Mouse (Mus musculus) forebrain, embryonic 15.5 days (tissue): ENCODE results near the gene Gpr89. TPM values are rescaled to one million over a fixed set of nuclear protein-coding genes. Genes with fewer than 3 reads are reported as not detected.

Experiments
- ATAC-seq: fragments of 200-750 bp; cut with Nextera tagmentation; replicated peaks from 2 replicates; pipeline ENCODE4 v1.8.0; 2017; ENCODE audit warnings: mild to moderate bottlenecking, moderate TSS enrichment, moderate library complexity
- H3K27ac ChIP-seq: fragments of 300-500 bp; sonication (generic); replicated peaks from 2 replicates; pipeline ENCODE4 v1.5.1; 2015; ENCODE audit warnings: mild to moderate bottlenecking, inconsistent platforms
- H3K27me3 ChIP-seq: fragments of 300-500 bp; sonication (generic); 2 replicates; pipeline ENCODE4 v1.6.1; 2015; ENCODE audit warnings: inconsistent platforms
- H3K36me3 ChIP-seq: fragments of 300-500 bp; sonication (generic); 2 replicates; pipeline ENCODE4 v1.6.1; 2015; ENCODE audit warnings: mild to moderate bottlenecking, inconsistent platforms
- H3K4me1 ChIP-seq: fragments of 300-500 bp; sonication (generic); 2 replicates; pipeline ENCODE4 v1.6.1; 2015; ENCODE audit warnings: inconsistent platforms
- H3K4me2 ChIP-seq: fragments of 300-500 bp; sonication (generic); replicated peaks from 2 replicates; pipeline ENCODE4 v1.6.1; 2015; ENCODE audit warnings: mild to moderate bottlenecking, inconsistent platforms
- H3K4me3 ChIP-seq: fragments of 300-500 bp; sonication (generic); 2 replicates; pipeline ENCODE4 v1.5.1; 2015; ENCODE audit warnings: mild to moderate bottlenecking, inconsistent platforms
- H3K9ac ChIP-seq: fragments of 300-500 bp; sonication (generic); replicated peaks from 2 replicates; pipeline ENCODE4 v1.6.1; 2015; ENCODE audit warnings: mild to moderate bottlenecking, inconsistent platforms
- H3K9me3 ChIP-seq: fragments of 300-500 bp; sonication (generic); 2 replicates; pipeline ENCODE4 v1.6.1; 2016; ENCODE audit warnings: inconsistent platforms
- WGBS: fragments of 180-500 bp; shearing (Covaris S2); methylation state at CpG from one replicate; pipeline ENCODE4 v1.1.7; 2015; ENCODE audit warnings: mixed read lengths; 5-methylcytosine and 5-hydroxymethylcytosine counted together
- polyA plus RNA-seq: library from polyadenylated mRNA; unstranded; fragments of >200 nt; fragmentation: Nextera tagmentation; extraction: Ambion mirVana; gene quantifications from 2 replicates; pipeline ENCODE4 v1.2.1, GENCODE M21; 2015

Gpr89 gene
- polyA plus RNA-seq: 36.3 and 37.7 TPM in 2 replicates

- H3K4me3 ChIP-seq: peak within 1 kb of the TSS; percentile 97
Observed at GRCm38 (mm10) chr3:96904851-96905541, at the start of gene Gpr89. TSS of gene Gpr89 (minus strand) at chr3:96905346.

GRCm38 (mm10) chr3:96953489-96954233, 48.5 kb upstream of the Gpr89 start:
- Histone ChIP-seq H3K4me3 (no peak overlapping the region), H3K27ac (no peak overlapping the region), H3K36me3 (no peaks in the 10 kb centered on the region), H3K9ac (no peak overlapping the region), H3K27me3 (no peaks in the 10 kb centered on the region), H3K4me1 (no peaks in the 10 kb centered on the region), H3K9me3 (no peaks in the 10 kb centered on the region), H3K4me2 (no peak overlapping the region)
- 54% methylated on average over 14 of the region's 14 CpGs for WGBS
- no peak for ATAC-seq

More at GRCm38 (mm10) chr3:96904851-96905541, at the start of gene Gpr89:
- peaks cover 16% of the 10 kb centered on the region for H3K4me1 ChIP-seq
- under 1% methylated on average over 40 of the region's 40 CpGs for WGBS
- H3K4me2 ChIP-seq: peak within 1 kb of the TSS; percentile 83
- H3K27ac ChIP-seq: peak within 1 kb of the TSS; percentile 49
- ATAC-seq: peak; percentile 97
- H3K9me3 ChIP-seq: no peaks in the 10 kb centered on the region
- no peaks in the 10 kb centered on the region for H3K27me3 ChIP-seq
- peak within 1 kb of the TSS; percentile 95 for H3K9ac ChIP-seq
- no peaks in the 10 kb centered on the region for H3K36me3 ChIP-seq

- Histone ChIP-seq H3K27me3 (no peaks in the 10 kb centered on the region), H3K4me3 (no peak overlapping the region), H3K9ac (no peak overlapping the region), H3K27ac (no peak overlapping the region), H3K9me3 (no peaks in the 10 kb centered on the region), H3K4me2 (no peak overlapping the region), H3K4me1 (peaks cover 11% of the 10 kb centered on the region), H3K36me3 (no peaks in the 10 kb centered on the region)
- ATAC-seq: no peak
- 88% methylated on average over 2 of the region's 2 CpGs for WGBS
Observed at GRCm38 (mm10) chr3:96942706-96943105, 37.6 kb upstream of the Gpr89 start.

GRCm38 (mm10) chr3:96938738-96939137, 33.6 kb upstream of the Gpr89 start:
- no peaks in the 10 kb centered on the region for H3K36me3 ChIP-seq
- peak overlapping the region; percentile 29 for H3K4me3 ChIP-seq
- no peak overlapping the region; the same call in 1 of the 2 replicates for H3K9ac ChIP-seq
- peak overlapping the region; percentile 38 for H3K4me2 ChIP-seq
- no peaks in the 10 kb centered on the region for H3K27me3 ChIP-seq
- no peaks in the 10 kb centered on the region for H3K9me3 ChIP-seq
- no peak overlapping the region for H3K27ac ChIP-seq
- WGBS: 11% methylated on average over 11 of the region's 11 CpGs
- peaks cover 17% of the 10 kb centered on the region for H3K4me1 ChIP-seq
- peak; percentile 86 for ATAC-seq

GRCm38 (mm10) chr3:96937606-96938005, 32.5 kb upstream of the Gpr89 start:
- peak; percentile 62 for ATAC-seq
- no peak overlapping the region for H3K4me3 ChIP-seq
- H3K36me3 ChIP-seq: no peaks in the 10 kb centered on the region
- H3K27me3 ChIP-seq: no peaks in the 10 kb centered on the region
- H3K27ac ChIP-seq: no peak overlapping the region
- no peaks in the 10 kb centered on the region for H3K9me3 ChIP-seq
- 14% methylated on average over 5 of the region's 5 CpGs for WGBS
- peaks cover 17% of the 10 kb centered on the region for H3K4me1 ChIP-seq
- H3K4me2 ChIP-seq: no peak overlapping the region
- H3K9ac ChIP-seq: no peak overlapping the region

- H3K9me3 ChIP-seq: no peaks in the 10 kb centered on the region
- no peaks in the 10 kb centered on the region for H3K36me3 ChIP-seq
- H3K4me3 ChIP-seq: no peak overlapping the region
- H3K9ac ChIP-seq: no peak overlapping the region
- H3K4me1 ChIP-seq: peaks cover 20% of the 10 kb centered on the region
- ATAC-seq: no peak
- no peak overlapping the region for H3K27ac ChIP-seq
- 9% methylated on average over 6 of the region's 6 CpGs for whole genome bisulfite sequencing
- no peaks in the 10 kb centered on the region for H3K27me3 ChIP-seq
- no peak overlapping the region for H3K4me2 ChIP-seq
Observed at GRCm38 (mm10) chr3:96936241-96936640, 31.1 kb upstream of the Gpr89 start.

- Histone ChIP-seq H3K36me3 (no peaks in the 10 kb centered on the region), H3K4me3 (no peak overlapping the region), H3K27ac (no peak overlapping the region), H3K4me2 (no peak overlapping the region), H3K4me1 (peaks cover 7% of the 10 kb centered on the region), H3K9ac (no peak overlapping the region), H3K9me3 (no peaks in the 10 kb centered on the region), H3K27me3 (no peaks in the 10 kb centered on the region)
- WGBS: 4% methylated on average over 5 of the region's 5 CpGs
- 0 out of 2 replicates have a peak, but pooled peaks have one; percentile 41 for ATAC-seq
Observed at GRCm38 (mm10) chr3:96931261-96931681, 26.1 kb upstream of the Gpr89 start.

- Histone ChIP-seq H3K4me2 (no peak within 1 kb of the TSS), H3K36me3 (no peaks in the 10 kb centered on the region), H3K27me3 (no peaks in the 10 kb centered on the region), H3K4me1 (no peaks in the 10 kb centered on the region), H3K4me3 (no peak within 1 kb of the TSS), H3K9ac (no peak within 1 kb of the TSS), H3K27ac (no peak within 1 kb of the TSS), H3K9me3 (no peaks in the 10 kb centered on the region)
- WGBS: 65% methylated on average over 6 of the region's 6 CpGs
- no peak for ATAC-seq
Observed at GRCm38 (mm10) chr3:96925920-96926319, 20.8 kb upstream of the Gpr89 start, which contains the start of gene Gja8. TSS of gene Gja8 (minus strand) at chr3:96926020.

- Histone ChIP-seq H3K9me3 (no peaks in the 10 kb centered on the region), H3K4me3 (no peak overlapping the region), H3K27ac (no peak overlapping the region), H3K4me2 (no peak overlapping the region), H3K9ac (no peak overlapping the region), H3K27me3 (no peaks in the 10 kb centered on the region), H3K4me1 (no peaks in the 10 kb centered on the region), H3K36me3 (no peaks in the 10 kb centered on the region)
- WGBS: 82% methylated on average over 4 of the region's 4 CpGs
- ATAC-seq: no peak
Observed at GRCm38 (mm10) chr3:96924631-96925030, 19.5 kb upstream of the Gpr89 start.

- WGBS: 78% methylated on average over 7 of the region's 7 CpGs
- Histone ChIP-seq H3K4me3 (no peak overlapping the region), H3K27ac (no peak overlapping the region), H3K36me3 (no peaks in the 10 kb centered on the region), H3K4me2 (no peak overlapping the region), H3K9ac (no peak overlapping the region), H3K27me3 (no peaks in the 10 kb centered on the region), H3K9me3 (no peaks in the 10 kb centered on the region), H3K4me1 (no peaks in the 10 kb centered on the region)
- no peak for ATAC-seq
Observed at GRCm38 (mm10) chr3:96920991-96921390, 15.8 kb upstream of the Gpr89 start.

- Histone ChIP-seq H3K9me3 (no peaks in the 10 kb centered on the region), H3K4me1 (peaks cover 16% of the 10 kb centered on the region), H3K27me3 (no peaks in the 10 kb centered on the region), H3K4me2 (peak overlapping the region; percentile 83), H3K9ac (peak overlapping the region; percentile 95), H3K27ac (no peak overlapping the region), H3K4me3 (peak overlapping the region; percentile 97), H3K36me3 (no peaks in the 10 kb centered on the region)
- 42% methylated on average over 9 of the region's 9 CpGs for WGBS
- ATAC-seq: peak; percentile 56
Observed at GRCm38 (mm10) chr3:96905592-96905991, 446 bp upstream of the Gpr89 start.

- Histone ChIP-seq H3K27ac (peak within 1 kb of the TSS; percentile 49), H3K9me3 (no peaks in the 10 kb centered on the region), H3K4me2 (peak within 1 kb of the TSS; percentile 83), H3K36me3 (no peaks in the 10 kb centered on the region), H3K27me3 (no peaks in the 10 kb centered on the region), H3K4me3 (peak within 1 kb of the TSS; percentile 97), H3K9ac (peak within 1 kb of the TSS; percentile 95), H3K4me1 (peaks cover 16% of the 10 kb centered on the region)
- WGBS: 13% methylated on average over 14 of the region's 14 CpGs
- no peak for ATAC-seq
Observed at GRCm38 (mm10) chr3:96904393-96904792, 753 bp downstream of the Gpr89 start, which contains the start of gene Gja5. TSS of gene Gja5 (plus strand) at chr3:96904693.
